Mouse (Mus musculus) urinary bladder, postnatal 4 days (tissue): ENCODE measurements around the gene Selenbp1.
"Not testable (repeated sequence)": the region's sequence is repeated elsewhere in the genome, so short reads cannot be mapped to it uniquely, and the experiment has no call there.

Experiments
- DNase-seq, 2 experiments: peaks; one replicate each; pipeline ENCODE4 v3.0.0; 2021 to 2022; ENCODE audit warnings: low spot score in 2 of 2

The Selenbp1 gene

DNA sequence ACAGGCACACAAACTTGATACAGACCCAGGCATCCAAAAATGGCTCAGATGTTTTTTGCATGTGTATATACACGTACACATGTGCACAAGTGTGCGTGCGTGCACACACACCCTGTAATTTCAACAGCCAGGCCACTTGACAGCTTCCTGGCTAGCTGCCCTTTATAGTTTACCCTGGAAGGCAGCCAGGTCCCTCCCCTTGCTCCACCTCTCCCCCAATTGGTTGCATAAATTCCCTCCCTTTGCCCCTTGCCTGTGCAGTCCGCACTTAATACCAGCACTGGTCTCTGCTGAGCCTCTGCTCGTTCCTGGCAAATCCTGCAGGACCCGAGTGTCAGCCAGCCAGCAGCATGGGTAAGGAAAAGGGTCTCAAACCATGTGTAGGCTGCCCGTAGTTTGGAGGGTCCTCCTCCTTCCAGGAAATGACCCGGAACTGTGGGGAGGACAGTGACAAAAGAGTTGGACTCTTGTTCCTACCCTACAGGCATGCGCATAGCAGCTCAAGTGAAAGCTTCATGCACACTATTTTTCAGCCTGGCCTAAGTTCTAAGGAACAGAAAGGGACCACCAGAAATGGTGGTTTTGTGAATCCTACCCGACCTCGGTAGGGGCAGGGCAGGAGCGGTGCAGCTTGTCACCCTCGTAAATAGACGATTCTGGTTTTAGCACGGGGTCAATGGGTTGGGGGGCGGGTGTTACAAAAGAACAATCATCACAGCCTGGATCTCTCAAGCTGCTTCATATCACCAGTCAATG lies at the start of gene Selenbp1:
Gene Selenbp1, plus strand, starts transcription at position 248 of the 756 bp plus-strand sequence.
- peak; percentile 85 to 86 for DNase-seq

DNA sequence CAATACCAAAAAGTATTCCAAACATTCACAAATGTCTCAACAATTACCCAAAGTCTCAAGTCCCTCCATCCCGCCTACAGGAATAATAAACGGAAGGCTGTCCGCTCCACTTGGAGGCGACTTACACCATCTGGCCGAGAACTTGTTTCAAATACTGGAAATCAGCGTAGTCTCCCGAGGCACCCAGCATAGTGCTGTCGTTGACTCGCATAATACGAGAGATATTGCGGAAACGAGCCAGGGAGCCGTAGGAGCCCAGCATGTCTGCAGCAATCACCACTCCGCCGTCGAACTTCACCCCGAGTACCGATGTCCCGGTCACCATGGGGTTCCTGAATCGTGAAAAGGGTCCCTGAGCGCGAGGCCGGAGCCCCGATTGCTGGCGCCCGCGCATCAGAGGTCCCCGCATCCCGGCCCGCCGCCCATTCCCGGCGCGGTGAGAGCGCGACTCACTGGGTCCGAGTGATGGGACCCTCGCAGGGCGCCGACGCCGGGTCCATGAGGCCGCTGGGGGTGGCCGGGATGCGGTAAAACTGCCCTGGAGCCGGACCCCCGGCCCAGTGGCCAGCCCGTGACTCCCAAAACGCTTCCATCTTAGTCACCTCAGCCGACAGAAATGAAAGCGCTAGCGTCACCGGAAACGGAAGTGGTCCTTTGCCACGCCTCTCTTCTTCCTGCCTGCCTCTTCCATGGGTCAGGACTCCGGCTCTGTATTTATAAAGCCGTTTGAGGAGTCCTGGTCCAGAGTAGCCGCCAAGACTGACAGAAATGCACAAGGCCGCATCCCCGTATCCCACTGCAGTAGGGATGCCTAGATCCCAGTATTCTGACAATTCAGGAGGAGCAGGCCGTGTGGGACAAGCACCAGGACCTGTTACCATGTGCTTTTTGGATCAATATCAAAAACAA lies 46.3 kb upstream of the Selenbp1 start, which contains the start of gene Psmb4:
Gene Psmb4, minus strand, starts transcription at position 646 of the 909 bp plus-strand sequence.
- DNase-seq: peak; percentile 75 to 80

DNA sequence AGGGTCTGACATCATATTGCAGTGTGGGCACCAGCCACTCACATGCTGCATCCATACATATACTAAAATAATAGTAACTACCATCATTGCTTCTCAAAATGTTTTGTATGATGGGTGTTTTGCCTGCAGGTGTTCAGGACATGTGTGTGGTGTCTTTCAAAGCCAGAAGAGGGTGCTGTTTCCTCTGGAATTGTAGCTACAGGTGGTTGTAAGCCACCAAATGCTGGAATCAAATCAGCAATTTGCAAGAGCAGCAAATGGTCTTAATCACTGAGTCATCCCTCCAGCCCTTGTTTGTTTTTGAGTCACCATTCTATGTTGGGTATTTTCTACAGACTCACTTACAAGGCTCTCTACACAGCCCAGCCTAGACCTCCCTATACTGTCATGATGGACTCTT lies 44.3 kb upstream of the Selenbp1 start:
- no peak for DNase-seq

DNA sequence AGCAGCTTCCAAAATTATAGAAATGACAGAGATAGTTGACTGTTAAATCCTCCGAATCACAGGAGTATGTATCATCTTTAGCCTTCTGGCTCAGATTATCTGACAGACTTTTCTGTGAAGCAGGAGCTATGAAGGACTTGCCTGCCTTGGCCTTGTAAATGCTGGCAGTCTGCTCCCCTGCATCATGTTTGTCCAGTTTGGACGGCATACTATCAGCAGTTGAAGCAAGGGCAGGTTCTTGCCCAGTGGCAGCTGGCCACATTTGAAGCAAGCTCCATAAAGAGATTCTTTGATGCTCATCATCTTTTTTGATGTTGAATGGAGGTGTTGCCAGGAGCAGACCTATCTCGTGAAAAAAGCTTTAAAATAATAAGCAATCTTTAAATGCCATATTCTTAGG lies 38.8 kb upstream of the Selenbp1 start:
- DNase-seq: no peak

DNA sequence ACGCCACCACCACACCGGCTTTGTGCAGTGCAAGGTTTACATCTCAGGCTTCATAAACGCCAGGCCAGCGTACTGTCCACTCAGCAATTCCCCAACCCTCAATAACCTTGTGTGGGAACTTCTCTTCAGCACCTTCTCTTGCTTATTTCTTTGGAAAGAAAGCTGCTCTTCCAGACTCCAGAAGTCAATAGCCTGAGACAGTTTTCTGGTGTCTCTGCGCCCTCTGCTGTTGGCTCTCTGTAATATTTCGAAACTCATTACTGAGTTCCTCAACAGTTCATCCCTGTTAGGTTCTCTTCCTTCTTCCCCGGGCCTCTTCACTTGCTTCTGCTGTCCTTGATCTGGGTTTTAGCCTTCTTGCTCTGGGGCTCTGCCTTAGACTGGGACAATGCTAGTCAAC lies 30.1 kb upstream of the Selenbp1 start:
- DNase-seq: no peak

DNA sequence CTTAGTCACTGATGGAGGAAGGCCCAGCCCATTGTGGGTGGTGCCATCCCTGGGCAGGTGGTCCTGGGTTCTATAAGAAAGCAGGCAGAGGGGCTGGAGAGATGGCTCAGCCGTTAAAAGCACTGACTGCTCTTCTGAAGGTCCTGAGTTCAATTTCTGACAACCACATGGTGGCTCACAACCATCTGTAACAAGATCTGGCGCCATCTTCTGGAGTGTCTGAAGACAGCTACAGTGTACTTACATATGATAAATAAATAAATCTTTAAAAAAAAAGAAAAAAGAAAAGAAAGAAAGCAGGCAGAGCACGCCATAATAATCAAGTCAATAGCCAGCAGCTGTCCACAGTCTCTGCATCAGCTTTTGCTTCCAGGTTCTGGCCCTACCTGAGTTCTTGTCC lies 28.1 kb upstream of the Selenbp1 start:
- not testable (repeated sequence) for DNase-seq

DNA sequence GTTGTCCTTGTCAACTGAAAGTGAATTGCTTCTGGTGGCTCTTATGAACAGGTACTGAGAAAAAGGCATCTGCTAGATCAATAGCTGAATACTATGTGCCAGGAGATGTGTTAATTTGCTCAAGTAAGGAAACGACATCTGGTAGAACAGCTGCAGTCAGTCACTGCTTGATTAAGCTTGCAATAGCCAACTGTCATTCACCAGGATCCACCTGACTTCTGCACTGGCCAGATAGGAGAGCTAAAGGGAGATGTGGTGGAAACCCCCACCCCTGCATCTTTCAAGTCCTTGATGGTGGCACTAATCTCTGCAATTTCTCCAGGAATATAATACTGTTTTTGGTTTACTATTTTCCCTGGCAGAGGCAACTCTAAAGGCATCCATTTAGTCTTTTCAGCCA lies 26.4 kb upstream of the Selenbp1 start:
- no peak for DNase-seq

DNA sequence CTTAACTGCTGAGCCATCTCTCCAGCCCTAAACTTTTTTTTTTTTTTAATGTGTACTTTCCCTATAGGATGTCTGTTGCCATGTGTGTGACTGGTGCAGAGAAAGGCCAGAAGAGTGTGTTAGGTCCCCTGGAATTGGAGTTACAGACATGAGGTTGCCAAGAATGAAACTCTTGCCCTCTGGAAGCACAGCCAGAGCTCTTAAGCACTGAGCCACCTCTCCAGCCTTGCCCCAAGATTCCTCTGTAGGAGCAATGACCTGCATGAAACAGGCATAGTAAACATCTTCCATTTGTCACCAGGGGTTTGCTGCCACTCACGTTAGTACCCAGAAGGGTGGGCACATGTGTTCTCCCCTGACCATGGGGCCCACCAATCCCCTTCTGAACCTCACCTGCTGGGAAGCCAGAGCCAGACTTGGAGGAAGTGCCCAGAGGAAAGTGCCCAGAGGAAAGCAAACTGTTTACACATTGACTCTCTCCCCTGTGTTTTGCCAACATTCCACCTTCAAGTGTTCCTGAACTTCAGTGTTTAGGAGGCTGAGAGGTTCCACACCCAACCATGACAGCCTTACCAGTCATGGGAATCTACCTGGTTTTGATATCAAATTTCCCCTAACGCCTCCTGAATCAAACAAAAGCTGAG lies 21.7 kb upstream of the Selenbp1 start:
- no peak for DNase-seq

DNA sequence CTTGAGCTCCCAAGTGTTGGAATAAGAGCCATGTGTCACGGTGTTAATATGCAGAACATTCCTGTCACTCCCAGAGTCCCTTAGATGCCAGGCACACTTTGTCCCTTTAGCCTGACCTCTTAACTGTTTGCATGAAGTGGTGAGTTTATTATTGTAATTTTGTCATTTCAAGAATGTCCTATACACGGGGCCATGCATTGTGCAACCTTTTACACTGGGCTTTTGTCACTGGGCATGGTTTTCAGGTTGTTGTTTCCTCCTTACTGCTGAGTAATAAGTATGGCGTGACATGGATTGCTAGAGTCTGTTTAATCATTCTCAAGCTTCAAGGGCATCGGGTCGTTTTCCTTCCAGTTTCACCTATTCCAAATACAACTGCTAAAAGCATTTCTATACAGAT lies 19.1 kb upstream of the Selenbp1 start:
- no peak for DNase-seq

DNA sequence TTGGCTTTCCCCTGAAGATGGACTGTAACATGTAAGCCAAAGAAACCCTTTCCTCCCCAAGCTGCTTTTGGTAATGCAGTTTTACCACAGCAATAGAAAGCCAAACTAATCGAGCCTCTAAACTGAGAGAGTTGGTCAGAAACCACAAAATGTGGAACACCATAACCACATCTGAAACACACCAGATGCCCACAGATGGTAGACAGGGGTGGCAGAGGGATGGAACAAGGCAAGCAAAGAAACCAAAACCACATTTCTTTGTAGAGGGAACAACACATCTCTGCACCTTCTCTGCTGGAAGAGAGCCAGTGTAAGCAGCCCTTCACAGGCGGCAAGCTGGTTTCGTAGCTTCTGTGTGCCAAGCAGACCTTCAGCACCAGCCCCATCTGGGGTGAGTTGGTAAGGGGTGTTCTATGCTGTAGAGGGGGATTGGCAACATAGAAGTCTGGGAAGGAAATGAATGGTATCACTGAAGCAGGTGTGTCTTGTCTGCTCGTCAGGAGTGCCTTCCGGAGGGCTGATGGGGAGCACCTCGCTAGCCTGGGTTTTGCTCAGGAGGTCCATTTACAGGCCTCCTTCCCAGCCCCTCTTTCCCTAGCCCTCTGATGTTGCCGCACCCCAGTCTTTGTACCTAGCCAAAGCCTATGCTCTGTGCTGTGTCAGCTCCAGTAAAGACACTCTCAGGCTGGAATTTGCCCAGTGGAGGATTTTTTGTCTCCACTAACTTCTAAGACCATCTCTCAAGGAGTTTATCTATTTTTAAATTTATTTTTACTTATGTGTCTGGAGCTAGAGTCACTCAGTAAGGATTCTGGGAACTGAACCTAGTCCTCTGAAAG lies 16.7 kb upstream of the Selenbp1 start:
- no peak for DNase-seq

DNA sequence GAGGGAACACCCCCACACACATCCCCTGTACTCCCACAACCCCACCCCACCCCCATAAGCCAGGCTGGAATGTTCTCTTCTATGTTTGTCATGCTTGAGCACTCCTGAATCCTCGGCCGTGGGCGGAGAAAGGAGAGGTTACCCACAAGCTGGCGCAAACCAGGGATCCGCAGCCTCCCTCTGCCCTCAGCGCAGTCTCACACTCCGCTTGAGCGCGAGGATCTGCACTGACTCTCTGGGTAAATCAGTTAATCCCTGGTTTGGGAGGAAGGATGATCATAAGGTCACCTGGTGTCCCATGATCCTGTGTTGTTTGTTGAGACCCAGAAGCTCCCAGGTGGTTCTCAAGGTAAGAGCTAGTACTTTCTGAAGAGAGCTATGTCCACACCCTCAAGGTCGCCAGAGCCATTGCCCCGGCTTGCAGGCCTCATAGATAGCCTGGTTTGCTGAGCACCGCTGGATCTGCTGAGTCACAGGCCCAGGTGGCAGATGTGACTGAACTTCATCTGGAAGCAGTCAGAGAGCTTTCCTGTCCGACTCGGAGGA lies 15.0 kb upstream of the Selenbp1 start:
- no peak for DNase-seq

DNA sequence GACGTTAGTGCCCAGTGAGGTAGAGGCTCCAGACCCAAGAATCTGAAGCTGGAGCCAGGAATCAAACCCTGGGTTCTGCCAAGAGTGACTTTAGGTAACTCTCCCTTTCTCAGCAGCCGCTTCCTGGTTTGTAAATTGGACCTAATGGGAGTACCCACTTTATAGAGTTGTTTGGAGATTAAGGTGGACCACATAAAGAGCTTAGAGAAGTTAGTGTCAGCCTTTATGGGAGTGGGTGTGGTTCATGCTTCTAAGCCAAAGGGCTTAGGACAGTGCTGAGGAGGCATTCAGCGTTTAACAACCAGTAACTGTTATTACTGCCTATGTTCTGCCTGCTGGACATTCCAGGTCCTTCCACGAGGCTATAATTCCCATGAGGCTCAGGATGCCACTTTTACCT lies 14.0 kb upstream of the Selenbp1 start:
- DNase-seq: no peak

DNA sequence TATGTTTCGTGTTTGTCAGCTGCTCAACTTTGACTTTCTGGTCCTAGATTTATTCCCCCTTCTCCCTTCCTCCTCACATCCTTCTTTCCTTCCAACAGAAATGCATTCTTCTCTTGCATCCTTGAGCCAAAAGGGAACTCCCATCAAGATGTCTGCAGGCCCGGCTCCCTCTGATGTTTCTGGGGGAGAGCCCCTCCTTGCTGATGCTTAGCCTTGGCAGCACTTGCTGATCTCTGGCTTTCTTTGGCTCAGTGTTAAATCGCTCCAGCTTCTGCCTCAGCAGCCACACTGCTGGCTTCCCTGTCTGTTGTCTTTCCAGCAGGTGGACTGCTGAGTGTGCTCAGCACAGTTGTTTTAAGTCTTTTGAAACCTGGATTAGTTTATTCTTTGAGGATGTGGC lies 11.8 kb upstream of the Selenbp1 start:
- DNase-seq: peak in 1 of 2 experiments; percentile 45

DNA sequence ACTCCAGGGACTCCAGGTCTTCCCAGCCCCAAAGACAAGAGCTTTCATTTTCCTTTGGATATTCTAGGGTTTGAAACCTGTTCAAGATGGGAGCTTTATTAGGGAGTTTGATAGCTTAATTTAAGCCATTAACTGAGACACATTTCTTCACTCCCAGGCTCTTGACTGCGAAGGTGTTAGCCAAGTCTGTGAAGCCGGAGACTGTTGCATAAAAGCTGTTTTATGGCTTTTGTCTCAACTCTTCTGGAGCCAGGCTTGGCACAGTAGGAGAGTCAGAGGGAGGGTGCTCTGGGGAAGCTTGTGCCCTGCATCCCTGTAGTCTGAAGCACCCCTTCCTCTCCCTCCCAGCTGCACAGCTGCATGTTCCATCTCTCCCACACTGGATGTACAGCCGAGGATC lies 10.5 kb upstream of the Selenbp1 start:
- DNase-seq: no peak

DNA sequence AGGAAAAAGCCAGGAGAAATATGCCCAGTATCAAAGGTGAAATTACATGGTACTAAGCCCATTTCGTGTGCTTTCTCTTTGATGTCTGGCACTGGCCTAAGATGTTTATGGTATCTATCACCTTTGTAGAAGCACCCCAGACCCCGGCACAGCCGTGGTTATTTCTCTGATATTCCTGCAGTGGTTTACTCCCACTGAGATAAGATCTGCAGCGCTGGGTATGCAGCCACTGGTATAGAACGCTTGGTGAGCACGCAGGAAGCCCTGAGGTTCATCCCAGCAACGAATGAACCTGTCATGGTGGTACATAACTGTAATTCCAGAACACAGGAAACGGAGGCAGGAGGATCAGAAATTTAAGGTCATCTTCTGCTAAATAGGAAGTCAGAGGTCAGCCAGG lies 8.2 kb upstream of the Selenbp1 start:
- no peak for DNase-seq

DNA sequence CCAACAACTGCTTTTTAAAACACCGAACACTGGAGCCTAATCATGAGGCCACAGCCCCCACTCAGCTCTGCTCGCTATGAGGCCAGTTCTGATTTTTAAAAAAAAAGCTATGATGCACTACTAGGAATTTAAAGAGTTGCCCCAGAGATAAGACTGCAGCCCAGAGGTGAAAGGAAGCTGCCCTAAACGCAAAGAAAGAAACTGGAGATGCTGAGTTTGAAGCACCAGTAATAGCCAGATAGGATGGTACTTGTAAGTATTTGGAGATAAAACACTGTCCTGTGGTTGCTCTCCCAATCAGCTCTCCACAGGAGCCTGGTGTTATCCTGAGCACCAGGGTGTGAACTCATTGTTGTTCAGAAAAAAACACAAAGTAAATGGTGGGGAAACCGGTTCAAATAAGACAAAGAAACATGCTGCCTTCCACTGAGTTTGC lies 6.5 kb upstream of the Selenbp1 start:
- not testable (repeated sequence) for DNase-seq

DNA sequence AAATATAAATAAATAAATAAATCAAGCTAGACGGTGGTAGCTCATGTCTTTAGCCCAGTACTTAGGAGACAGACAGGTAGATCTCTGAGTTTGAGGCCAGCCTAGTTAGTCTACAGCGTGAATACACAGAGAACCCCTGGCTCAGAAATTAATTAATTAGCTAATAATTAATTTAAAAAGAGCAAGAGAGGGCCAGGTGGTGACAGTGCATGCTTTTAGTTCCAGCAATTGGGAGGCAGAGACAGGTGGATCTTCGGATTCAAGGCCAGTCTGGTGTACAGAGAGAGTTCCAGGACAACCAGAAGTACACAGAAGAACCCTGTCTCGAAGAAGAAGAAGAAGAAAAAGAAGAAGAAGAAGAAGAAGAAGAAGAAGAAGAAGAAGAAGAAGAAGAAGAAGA lies 3.9 kb upstream of the Selenbp1 start:
- DNase-seq: not testable (repeated sequence)

DNA sequence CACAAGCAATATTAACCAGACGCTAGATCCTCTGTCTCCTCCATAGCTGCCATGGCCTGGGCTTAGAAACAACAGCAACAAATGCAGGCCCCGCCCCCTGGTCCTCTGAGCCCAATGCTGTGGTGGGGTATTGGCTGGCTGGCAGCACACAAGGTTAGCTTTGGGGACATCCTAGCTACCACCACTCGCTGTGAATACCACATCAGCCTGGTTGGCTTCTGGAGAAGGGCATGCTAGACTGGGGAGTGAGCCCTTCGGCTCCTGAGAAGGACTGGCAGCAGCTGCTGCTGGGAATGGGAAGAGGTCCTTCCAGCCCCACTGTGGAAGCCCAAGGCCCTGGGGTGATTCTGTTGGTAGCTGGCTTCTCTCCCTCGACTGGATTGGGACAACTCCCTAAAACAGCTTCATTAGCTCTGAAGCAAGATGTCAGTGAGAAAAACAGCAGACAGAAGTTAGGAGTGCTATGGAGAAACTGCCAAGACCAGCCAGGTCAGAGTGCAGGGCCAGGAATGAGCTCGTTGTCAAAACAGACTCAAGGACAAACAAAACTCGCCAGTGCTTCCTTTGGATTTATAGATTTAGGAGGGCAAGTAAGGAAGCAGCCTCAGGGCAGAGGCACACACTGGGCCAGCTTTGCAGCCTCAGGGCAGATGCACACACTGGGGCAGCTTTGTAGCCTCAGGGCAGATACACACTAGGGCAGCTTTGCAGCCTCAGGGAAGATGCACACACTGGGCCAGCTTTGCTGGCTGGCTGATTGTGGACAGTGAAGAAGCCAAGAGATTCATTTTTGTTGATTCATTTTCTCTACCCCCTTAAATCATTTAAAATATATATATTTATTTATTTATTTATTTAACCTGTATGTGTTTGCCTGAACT lies 2.2 kb upstream of the Selenbp1 start:
- DNase-seq: peak in 1 of 2 experiments; percentile 44

DNA sequence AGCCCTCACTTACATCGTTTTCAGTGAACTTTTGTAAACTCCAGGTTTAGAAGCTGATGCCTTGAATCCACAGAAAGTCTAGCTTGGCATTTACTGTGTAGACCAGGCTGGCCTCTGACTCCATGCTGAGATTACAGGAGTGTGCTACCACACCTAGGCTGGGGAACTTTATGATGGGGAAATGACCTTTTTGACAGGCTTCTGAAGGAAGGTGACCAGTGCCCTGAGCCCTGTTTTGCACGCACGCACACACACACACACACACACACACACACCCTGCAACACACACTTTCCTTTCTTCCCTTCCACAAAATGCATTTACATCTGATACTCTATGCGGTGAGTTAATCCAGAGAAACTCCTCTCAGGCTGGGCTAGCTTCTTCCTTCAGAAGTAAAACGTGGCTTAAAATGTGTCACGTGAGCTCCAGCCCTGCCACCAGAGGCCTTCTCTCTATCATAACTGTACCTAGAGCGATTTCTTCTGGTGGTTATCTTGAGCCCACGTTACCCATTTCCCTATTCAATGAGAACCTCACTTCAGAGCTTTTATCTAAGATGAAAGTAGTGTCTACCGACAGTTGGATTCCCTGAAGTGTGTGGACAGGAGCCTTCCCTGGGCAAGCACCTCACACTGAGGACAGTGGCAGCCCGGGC lies 1.3 kb upstream of the Selenbp1 start:
- DNase-seq: not testable (repeated sequence)
